Mouse (Mus musculus): ENCODE measurements around the gene Emg1.

Gene Emg1

DNA sequence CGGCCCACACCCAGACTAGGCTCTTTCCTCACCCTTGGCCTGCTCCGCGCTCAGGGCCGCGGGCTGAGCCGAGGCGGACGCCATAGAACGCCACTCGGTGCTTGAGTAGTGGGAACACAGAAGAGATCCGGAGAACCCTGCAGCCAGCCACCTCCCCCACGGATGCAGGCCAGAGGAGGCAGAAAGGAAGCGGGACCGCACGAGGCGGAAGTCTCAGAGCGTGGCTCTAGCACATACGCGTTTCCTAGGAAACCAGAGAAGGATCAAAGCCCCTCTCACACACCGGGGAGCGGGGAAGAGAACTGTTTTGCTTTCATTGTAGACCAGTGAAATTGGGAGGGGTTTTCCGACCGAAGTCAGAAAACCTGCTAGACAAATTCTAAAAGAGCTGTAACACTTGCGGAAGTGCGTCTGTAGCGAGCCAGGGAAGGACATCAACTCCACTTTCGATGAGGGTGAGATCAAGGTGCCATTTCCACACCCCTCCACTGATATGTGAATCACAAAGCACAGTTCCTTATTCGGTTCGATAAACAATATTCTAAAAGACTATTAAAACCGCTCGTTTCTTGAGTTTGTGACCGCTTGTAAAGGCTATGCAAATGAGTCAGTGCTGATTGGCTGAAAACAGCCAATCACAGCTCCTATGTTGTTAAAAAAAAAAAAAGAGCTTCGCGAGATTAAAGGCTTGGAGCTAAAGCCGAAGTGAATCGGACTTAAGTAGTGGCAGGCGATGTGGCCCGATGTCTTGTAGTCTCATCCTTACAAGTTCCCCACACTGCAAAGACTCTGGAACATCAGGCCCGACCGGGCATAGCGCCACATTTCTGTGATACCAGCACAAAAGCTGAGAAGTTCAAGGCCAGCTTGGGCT is 29.1 kb upstream of the Emg1 start, which contains the start of gene Grcc10:
Grcc10 (minus strand) TSS at position 487 of the 874 bp plus-strand sequence.
- peak; percentile 85 for DNase-seq (ENCODE audit: low spot score)

DNA sequence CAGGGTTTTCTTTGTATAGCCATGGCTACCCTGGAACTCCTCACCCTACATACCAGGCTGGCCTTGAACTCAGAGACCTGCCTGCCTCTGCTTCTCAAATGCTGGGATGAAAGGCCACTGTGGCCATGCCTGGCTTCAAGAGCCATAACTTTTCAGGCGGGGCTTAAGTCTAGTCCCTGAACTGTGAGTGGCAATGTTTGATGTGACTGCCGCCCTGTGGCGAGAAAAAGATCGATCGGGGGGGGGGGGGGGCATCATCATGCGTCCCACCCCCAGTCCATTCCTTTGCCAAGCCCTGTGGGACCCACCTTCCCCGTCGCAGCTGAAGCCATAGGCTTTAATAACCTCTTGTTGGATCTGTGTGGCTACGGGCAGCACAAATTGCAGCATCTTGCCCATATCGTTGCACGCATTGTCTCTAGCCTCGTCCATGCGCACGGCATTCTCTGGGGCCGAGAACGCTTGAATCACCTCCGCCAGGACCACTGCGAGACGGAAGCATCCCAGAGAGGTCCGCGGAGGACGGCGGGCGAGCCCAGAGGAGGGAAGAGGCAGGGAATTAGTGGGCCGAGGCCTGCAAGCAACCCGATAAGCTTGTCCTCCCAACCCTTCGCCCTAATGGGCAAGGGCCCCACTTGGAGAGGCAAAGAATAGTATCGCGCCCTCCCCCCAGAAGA is 28.4 kb upstream of the Emg1 start:
- DNase-seq (ENCODE audit: low spot score) = no peak

DNA sequence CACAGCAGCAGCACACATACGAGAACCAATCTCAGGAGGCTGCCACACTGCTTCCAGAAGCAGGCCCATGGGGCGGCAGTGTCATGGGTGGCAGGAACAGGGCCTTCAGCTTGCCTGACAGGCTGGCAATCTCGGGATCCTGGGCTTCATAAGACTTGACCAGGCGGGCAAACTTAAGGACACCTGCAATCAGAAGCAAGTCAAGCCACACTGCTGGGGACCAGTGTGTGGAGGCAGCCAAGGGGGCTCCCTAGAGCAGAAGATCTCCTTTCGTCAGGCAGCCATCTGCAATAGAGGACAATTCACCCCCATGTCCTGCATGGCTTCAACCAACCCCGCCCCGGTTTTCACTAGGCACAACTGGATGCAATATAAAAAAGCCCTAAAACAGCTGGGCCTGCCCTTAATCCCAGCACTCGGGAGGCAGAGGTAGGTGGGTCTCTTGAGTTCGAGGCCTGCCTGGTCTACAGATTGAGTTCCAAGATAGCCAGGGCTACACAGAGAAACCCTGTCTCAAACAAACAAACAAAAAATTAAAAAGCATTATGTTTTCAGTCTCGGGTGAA is 27.3 kb upstream of the Emg1 start:
- DNase-seq (ENCODE audit: low spot score) = no peak

DNA sequence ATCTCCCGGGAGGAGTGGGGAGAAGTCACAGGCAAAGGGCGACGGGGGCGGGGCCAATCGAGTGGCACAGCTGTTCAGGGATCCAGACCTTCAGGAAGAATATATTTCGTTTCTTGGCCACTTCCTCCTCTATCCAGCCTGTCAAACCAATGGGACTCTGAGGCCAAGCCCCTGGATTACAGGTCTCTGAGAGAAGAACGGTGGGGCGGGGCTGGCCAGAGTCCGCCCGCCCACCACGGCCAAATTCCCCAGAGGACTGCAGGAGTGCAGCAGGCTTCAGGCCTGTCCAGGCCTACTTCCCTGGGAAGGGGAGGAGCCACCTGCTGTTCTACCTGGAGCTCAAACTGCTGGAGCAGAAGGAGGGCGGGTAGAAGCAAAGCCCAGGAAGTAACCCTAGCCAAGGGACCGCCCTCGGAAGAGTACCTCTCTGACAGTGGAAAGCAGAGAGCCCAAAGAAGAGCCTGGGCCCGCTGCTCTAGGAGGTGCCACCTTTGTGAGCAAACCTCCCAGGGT is 26.6 kb upstream of the Emg1 start, which contains the start of gene Ptpn6:
Ptpn6 (minus strand) TSS at position 204 of the 513 bp plus-strand sequence.
- DNase-seq (ENCODE audit: low spot score) = peak; percentile 56

DNA sequence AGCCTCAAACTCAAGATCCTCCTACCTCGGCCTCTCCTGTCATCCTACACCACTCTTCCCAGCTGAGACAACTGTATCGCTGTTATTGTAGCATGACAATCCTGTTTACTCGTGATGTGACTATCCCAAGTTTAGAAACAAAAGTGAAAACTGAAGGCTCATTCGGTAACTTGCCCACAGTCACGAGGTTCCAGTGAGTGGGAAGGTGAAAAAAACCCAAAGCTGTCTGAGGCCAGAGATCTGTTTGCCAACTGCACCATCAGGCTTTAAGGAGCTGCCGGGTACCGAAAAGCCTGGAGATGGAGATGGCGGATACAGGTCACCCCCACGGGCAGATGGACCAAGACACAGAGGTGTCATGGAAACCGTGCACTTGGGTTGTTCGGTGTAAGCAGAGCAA is 25.1 kb upstream of the Emg1 start:
- DNase-seq (ENCODE audit: low spot score) = no peak

- DNase-seq (ENCODE audit: low spot score) = no peak
These were observed 22.4 kb upstream of the Emg1 start for GRCm38 (mm10) chr6:124734417-124734816.

GRCm38 (mm10) chr6:124732476-124733370 is 20.7 kb upstream of the Emg1 start:
- no peak for DNase-seq (ENCODE audit: low spot score)

DNA sequence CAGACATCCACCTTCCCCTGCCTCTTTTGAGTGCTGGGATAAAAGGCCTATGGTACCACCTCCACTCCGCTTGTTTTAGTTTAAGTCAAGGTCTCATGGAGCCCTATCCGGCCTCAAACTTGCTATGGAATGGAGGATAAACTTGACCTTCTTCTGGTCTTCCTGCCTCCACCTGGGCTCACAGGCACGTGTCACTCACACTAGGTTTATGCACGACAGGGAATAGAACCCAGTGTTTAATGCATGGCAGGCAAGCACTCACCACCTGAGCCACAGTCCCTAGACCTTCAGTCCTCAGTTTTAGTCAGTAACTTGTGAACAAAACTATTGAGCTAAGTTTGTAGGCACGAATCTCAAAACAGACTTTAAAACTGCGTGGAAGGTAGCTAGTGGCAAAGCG is 19.1 kb upstream of the Emg1 start:
- DNase-seq (ENCODE audit: low spot score) = no peak

DNA sequence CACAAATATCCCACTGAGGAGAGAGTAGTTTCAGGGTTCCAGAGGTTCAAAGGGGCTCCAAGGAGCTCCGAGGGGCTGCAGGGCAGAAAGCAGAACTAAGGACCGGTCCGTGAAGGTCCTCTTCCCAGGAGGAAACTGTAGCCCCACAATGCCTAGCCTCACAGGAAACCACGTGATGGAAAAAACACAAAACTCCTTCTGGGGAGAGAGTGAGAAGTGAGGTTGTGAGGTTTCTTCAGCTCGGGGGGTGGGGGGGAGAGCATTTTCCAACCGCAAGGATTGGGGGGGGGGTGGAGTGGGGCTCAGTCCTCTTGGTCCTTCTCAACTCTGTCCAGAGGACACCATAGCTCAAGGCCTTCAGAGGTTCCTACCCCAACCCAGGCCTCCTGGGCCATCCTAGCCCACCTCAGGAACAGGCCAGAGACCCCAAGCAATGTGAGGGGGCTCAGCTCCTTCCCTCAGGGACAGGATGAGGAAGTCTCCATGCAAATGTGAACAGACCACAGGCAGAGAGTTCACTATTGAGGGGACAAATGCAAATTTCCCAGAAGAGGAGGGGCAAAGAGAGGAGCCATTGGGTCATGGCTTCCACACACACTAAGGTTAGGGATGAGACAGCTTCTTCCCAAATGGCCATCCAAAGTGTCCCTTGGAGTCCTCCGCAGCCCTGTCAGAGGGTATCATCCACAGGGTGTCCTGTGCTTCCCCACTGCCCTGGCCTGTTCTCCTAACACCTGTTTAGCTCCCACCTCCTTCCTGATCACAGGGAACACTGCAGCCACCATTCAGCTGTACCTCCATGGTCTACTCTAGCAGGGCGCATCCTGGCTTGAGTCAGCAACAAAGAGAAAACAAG is 18.1 kb upstream of the Emg1 start:
- DNase-seq (ENCODE audit: low spot score) = no peak

GRCm38 (mm10) chr6:124728621-124729020 is 16.6 kb upstream of the Emg1 start:
- DNase-seq (ENCODE audit: low spot score) = no peak

DNA sequence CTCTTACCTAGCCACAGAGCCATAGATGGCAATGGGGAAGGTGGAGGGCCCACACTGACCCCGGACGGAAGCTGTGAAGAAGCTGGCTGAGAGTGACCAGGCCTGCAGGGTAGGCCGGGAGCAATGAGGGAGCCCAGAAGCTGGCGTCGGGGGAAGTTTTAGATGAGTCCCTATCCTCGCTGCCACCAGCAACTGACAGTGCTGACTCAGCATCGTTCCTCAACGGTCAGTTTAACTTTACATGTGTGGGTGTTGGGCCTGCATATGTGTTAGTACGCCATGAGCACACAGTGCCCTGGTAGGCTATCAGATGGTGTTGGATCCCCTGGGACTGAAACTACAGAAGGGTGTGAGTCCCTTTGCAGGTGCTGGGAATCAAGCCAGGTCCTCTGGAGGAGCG is 12.5 kb upstream of the Emg1 start:
- DNase-seq (ENCODE audit: low spot score) = no peak

- no peak for DNase-seq (ENCODE audit: low spot score)
These were observed 11.6 kb upstream of the Emg1 start for GRCm38 (mm10) chr6:124723541-124723940.

DNA sequence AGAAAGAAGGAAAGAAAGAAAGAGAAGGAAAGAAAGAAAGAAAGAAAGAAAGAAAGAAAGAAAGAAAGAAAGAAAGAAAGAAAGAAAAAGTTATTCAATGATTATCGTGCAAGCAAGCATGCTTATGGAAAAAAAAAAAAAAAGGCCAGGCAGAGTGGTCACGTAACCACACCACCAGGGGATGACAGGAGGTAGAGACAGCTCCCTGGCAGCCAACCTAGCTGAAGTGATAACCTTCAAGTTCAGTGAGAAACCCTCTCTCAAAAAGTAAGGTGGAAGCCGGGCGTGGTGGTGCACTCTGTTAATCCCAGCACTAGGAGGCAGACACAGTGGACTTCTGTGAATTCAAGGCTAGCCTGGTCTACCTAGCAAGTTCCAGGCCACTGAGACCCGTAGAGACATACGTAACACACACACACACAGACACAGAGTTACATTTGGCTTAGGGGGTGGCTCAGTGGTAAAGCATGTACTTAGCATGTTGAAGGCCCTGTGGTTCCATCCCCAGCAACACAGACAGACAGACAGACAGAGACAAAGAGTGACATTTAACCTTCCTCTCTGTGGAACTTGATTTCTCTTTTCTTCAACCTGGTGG is 11.0 kb upstream of the Emg1 start:
- DNase-seq (ENCODE audit: low spot score) = no peak

GRCm38 (mm10) chr6:124720904-124721303 is 8.9 kb upstream of the Emg1 start:
- no peak for DNase-seq (ENCODE audit: low spot score)

GRCm38 (mm10) chr6:124719354-124719978 is 7.5 kb upstream of the Emg1 start:
- no peak for DNase-seq (ENCODE audit: low spot score)

DNA sequence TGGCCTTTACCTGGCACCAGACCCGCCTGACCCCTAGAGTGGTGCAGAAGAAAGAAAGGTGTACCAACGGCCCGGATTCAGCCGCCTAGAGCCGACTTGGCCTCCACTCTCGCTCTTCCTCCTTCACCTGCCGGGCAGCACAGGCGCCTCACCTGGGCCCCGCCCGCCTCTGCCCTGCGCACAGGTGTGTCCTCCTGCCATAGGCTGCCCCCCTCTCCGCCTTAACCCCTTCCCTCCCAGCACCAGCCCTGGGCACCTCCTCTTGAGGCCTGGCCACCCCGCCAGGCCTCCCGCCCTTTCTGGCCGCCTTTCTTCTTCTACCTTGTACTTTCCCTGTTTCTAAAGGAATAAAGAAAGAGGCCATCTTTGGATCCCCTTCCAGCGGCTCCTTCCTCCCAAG is 6.7 kb upstream of the Emg1 start:
- peak; percentile 37 for DNase-seq (ENCODE audit: low spot score)

DNA sequence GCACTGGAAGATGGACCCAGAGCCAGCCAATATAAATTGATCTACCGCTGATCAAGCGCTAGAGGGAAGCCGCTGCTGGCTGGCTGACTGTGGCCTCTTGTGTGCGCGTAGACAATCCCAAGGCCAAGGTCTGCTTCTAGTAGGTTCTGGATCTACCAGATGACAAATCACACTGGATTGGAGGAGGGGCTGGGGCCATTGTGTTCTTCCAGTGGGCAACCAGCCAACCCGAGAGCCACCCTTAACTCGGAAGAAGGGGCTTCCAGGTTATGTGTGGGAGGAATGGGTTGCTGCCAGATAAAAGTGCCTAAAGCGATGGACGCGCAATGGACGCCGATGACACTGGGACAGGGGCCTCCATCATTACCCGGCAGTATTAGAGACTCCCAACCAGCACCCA is 6.0 kb upstream of the Emg1 start:
- DNase-seq (ENCODE audit: low spot score) = no peak

GRCm38 (mm10) chr6:124716864-124717490 is 5.0 kb upstream of the Emg1 start:
- DNase-seq (ENCODE audit: low spot score) = no peak

GRCm38 (mm10) chr6:124712918-124713317 is 940 bp upstream of the Emg1 start:
- DNase-seq (ENCODE audit: low spot score) = no peak

All from ovary, adult 18-20 months (tissue).